Mouse (Mus musculus) liver, embryonic 14.5 days (tissue): ENCODE results near the gene Cldn6.
A peak's percentile ranks its signal among the peaks of the same experiment; 100 is the strongest.

Experiments
- CTCF ChIP-seq: IDR thresholded peaks from 2 replicates; pipeline ENCODE4 v1.5.1; 2016; ENCODE audit warnings: antibody characterized with exemption, low read depth, control low read depth
- EP300 ChIP-seq: IDR thresholded peaks from 2 replicates; pipeline ENCODE4 v1.6.1; 2016; ENCODE audit warnings: antibody characterized with exemption, low read depth

DNA sequence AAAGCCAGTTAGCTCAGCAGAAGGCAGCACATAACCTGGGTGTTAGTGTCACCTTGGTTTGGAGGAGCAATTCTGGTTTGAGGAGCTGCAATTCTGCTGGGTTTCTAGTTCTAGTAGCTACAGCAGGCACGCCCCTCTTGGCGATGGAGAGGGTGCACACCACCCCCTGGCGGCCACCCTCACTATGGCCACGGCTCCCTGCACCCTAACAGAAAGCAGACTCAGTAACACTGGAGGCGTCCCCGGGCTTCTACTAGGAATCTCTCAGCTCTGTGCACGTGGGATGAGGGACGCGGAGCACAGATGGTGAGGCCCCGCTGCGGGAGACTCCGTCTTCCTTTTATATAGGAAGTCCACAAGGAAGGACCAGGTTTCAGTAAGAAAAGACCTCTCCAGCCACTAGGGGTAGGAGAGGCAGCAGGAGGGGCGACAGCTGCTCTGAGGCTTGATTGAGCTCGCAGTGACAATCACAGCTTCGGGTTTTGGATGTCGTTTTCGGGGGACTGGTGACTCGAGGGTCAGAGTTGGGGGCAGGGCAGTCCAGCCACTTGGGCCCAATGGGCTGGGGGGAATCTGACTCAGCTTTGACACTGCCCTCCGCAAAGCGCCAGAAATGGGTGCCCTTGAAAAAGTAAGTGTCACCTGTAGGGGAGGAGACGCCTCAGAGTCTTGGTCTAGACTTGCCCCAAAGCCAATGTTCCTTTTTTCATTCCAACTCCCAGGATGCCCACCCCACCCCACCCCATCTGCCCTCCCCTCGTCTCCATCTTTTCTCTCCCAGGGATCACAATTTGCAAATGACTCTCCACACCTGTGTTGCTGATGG lies 48.6 kb upstream of the Cldn6 start:
- TF ChIP-seq EP300 (no peak), CTCF (peak; percentile 89)
